Mouse (Mus musculus) myocyte (in vitro differentiated cells): ENCODE measurements at regions not wholly inside any gene's neighbourhood (a gene's known extent, or its start where the extent isn't known, plus 50 kb on each side); places are given as distances from the start of the nearest gene placed in this dataset.

Experiments used
- MAX ChIP-seq: IDR thresholded peaks from one replicate; pipeline ENCODE4 v1.6.1; 2011; ENCODE audit warnings: low read depth, mild to moderate bottlenecking, control low read depth
- MYOD1 ChIP-seq, 3 experiments: IDR thresholded peaks; one replicate each; pipeline ENCODE4 v1.6.1; 2011; ENCODE audit warnings: control low read depth in 2 of 3, low read depth in 2 of 3, mild to moderate bottlenecking in 2 of 3, moderate library complexity in 1 of 3; ENCODE audit not compliant: insufficient read length in 2 of 3, control insufficient read depth in 1 of 3
- POLR2A ChIP-seq: IDR thresholded peaks from one replicate; pipeline ENCODE4 v1.6.1; 2011; ENCODE audit warnings: low read depth, mild to moderate bottlenecking, control low read depth, moderate library complexity; ENCODE audit not compliant: insufficient read length
- REST ChIP-seq: IDR thresholded peaks from one replicate; pipeline ENCODE4 v1.6.1; 2011; ENCODE audit warnings: mild to moderate bottlenecking, control low read depth, moderate library complexity; ENCODE audit not compliant: insufficient read depth, insufficient read length
- SRF ChIP-seq: IDR thresholded peaks from one replicate; pipeline ENCODE4 v1.6.1; 2011; ENCODE audit warnings: low read depth; ENCODE audit not compliant: control insufficient read depth, insufficient read length

DNA sequence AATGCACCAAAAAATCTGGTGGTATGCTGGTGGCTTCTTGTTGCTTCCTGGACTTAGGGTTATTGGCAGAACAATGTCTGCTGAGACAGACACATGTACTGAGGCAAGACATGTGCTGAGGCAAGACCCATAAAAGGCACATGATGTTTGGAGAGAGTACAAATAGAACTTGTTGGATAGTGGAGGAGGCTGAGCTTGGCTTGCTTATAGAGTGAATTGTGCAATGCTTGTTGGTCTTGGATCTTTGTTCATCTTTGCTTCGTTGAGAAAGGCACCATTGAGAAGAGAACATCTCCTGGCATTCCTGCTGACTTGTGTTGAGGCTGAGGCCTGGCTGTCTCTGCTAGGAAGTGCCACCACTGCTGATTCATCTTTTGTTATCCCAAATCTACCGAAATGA is 117.8 kb upstream of the Tbc1d2b start:
- TF ChIP-seq POLR2A (no peak), MAX (no peak), SRF (no peak), MYOD1 (IDR thresholded peaks at IDR 0.05; ENCODE audit: control insufficient read depth in 1 of 3, insufficient read length in 2 of 3, low read depth in 2 of 3) (no peak), REST (no peak)
